Mouse (Mus musculus) layer of hippocampus, postnatal 10 days (tissue): Measurements from ENCODE around the gene Olfr465-ps1. TPM values are rescaled to one million over a fixed set of nuclear protein-coding genes. Genes with fewer than 3 reads are reported as not detected.
A peak's percentile ranks its signal among the peaks of the same experiment; 100 is the strongest.

ENCODE experiments used
- DNase-seq, 2 experiments: peaks; one replicate each; pipeline ENCODE4 v3.0.0; 2021; ENCODE audit warnings: low spot score in 2 of 2
- long read RNA-seq: library from polyadenylated mRNA; stranded (forward); transcript quantifications from one replicate; pipeline ENCODE4 v2.0.0, GENCODE M21; 2023
- total RNA-seq, 2 experiments: library from RNA; stranded (reverse); gene quantifications; 2 replicates each; pipeline ENCODE4 v1.2.3; 2021

Olfr465-ps1 gene
- total RNA-seq, result not detected
- long read RNA-seq, result 0 reads

- DNase-seq, result no peak
These were observed at the start of gene Olfr465-ps1 for GRCm38 (mm10) chr13:65137789-65138188. Olfr465-ps1 (plus strand) TSS chr13:65138089.

- DNase-seq, result no peak
These were observed 42.0 kb upstream of the Olfr465-ps1 start for GRCm38 (mm10) chr13:65095923-65096322.

- no peak for DNase-seq
These were observed 40.9 kb upstream of the Olfr465-ps1 start for GRCm38 (mm10) chr13:65097018-65097417.

GRCm38 (mm10) chr13:65100678-65101077 lies 37.2 kb upstream of the Olfr465-ps1 start:
- DNase-seq, result no peak

GRCm38 (mm10) chr13:65101232-65101631 lies 36.7 kb upstream of the Olfr465-ps1 start:
- no peak for DNase-seq

- DNase-seq, result no peak
These were observed 25.9 kb upstream of the Olfr465-ps1 start for GRCm38 (mm10) chr13:65111961-65112360.

GRCm38 (mm10) chr13:65112459-65113110 lies 25.3 kb upstream of the Olfr465-ps1 start, which contains the start of gene Mfsd14b:
Mfsd14b (minus strand) TSS chr13:65112975.
- DNase-seq, result peak; percentile 90

- DNase-seq, result no peak
These were observed 24.6 kb upstream of the Olfr465-ps1 start for GRCm38 (mm10) chr13:65113239-65113638.

GRCm38 (mm10) chr13:65120984-65121383 lies 16.9 kb upstream of the Olfr465-ps1 start:
- no peak for DNase-seq

- DNase-seq, result no peak
These were observed 15.8 kb upstream of the Olfr465-ps1 start for GRCm38 (mm10) chr13:65122111-65122510.

GRCm38 (mm10) chr13:65127063-65127847 lies 10.6 kb upstream of the Olfr465-ps1 start:
- no peak for DNase-seq

GRCm38 (mm10) chr13:65149940-65150339 lies 12.1 kb downstream of the Olfr465-ps1 start, which contains the start of gene Olfr466:
Olfr466 (plus strand) TSS chr13:65150240.
- DNase-seq, result no peak

GRCm38 (mm10) chr13:65174102-65174501 lies 36.2 kb downstream of the Olfr465-ps1 start:
- DNase-seq, result no peak

- peak; percentile 34 to 57 for DNase-seq
These were observed 38.0 kb downstream of the Olfr465-ps1 start for GRCm38 (mm10) chr13:65175734-65176471.

- DNase-seq, result no peak
These were observed 38.7 kb downstream of the Olfr465-ps1 start for GRCm38 (mm10) chr13:65176472-65177091.

Other genes with a start within 250 kb of the Olfr465-ps1 start
- gene Cntnap3, start 234.1 kb upstream of the Olfr465-ps1 start, total RNA-seq, result 1 to 10 TPM; 7.3 to 9.6 TPM
- gene Spata31, start 220.7 kb upstream of the Olfr465-ps1 start, total RNA-seq, result not detected
- not detected for gene Spata31d1c, start 105.0 kb upstream of the Olfr465-ps1 start, total RNA-seq
- gene Prss47, start 85.3 kb upstream of the Olfr465-ps1 start, total RNA-seq, result not detected
- 10 to 100 TPM; 32.0 to 33.3 TPM for gene Mfsd14b, start 25.1 kb upstream of the Olfr465-ps1 start, total RNA-seq
- not detected for gene Olfr466, start 12.2 kb downstream of the Olfr465-ps1 start, total RNA-seq
- under 1 TPM; 0.18 to 0.38 TPM for gene Nlrp4f, start 67.9 kb downstream of the Olfr465-ps1 start, total RNA-seq
- under 1 TPM; 0.30 to 0.56 TPM for gene Gm10775, start 121.5 kb downstream of the Olfr465-ps1 start, total RNA-seq
- 10 to 100 TPM; 68.0 to 71.4 TPM for gene Zfp369, start 140.7 kb downstream of the Olfr465-ps1 start, total RNA-seq